Mouse (Mus musculus) A20 (cell line): ENCODE results near the gene Ceacam2.
"Not testable (repeated sequence)": the region's sequence is repeated elsewhere in the genome, so short reads cannot be mapped to it uniquely, and the experiment has no call there.

Source experiments
- DNase-seq: peaks from one replicate; pipeline ENCODE4 v3.0.0-alpha.2; 2011; ENCODE audit warnings: low read depth, low spot score

The Ceacam2 gene

GRCm38 (mm10) chr7:25483133-25483735 lies 56.4 kb downstream of the Ceacam2 start:
- no peak for DNase-seq

DNA sequence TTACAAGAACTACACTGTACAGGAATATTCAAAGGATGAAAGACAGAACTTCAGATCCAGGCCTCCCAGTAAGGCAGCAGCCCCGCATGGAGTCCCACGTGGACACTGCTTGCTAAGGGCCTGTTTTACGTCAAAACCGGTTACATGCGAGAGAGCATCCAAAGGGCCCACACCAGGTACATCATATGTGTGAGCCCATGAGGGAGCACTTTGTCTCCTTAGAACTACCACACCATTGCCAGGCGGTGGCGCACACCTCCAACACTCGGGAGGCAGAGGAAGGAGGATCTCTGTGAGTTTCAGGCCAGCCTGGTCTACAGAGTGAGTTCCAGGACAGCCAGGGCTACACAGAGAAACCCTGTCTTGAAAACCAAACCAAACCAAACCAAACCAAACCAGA lies 58.9 kb downstream of the Ceacam2 start:
- peak; percentile 67 for DNase-seq

DNA sequence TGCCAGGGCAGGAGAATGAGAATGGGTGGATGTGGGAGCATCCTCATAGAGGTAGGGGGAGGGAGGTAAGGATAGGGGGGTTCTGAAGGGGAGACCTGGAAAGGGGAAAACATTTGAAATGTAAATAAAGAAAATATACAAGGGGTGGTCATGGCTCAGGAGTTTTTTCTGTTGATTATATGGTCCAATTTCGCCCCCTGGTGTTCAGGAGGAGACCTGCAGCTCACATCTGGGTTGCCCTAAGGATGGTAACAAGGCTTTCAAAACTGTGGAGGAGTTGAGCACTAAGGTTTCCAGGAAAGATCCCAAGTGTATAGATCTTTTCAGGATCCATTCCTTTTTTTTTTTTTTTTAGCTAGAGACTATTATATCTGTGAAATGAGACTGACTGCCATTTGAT lies 60.2 kb downstream of the Ceacam2 start:
- peak; percentile 62 for DNase-seq

- not testable (repeated sequence) for DNase-seq
Measured at GRCm38 (mm10) chr7:25477752-25478093, 61.9 kb downstream of the Ceacam2 start.

GRCm38 (mm10) chr7:25477091-25477751 lies 62.4 kb downstream of the Ceacam2 start, which contains the start of gene Ceacam1:
TSS of gene Ceacam1 (minus strand) at chr7:25477603.
- peak; percentile 81 for DNase-seq

DNA sequence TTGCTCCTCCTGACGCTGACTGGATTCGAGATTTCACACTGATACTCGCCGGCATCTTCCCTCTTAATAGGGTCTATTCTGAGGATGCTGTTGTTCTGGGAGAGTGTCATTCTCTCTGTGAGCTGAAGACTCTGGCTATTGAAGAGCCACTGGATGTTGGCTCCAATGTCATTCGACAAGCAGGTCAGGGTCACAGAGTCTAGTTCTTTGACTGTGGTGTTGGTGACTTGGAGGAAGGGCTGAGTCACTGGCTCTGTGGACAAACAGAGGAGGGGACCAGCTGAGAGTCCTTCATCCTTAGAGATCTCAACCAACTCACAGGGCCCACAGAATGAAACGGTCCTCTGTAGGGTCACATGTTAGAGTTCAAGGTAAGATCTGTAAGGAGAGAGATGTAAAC lies 67.8 kb downstream of the Ceacam2 start:
- not testable (repeated sequence) for DNase-seq
